Mouse (Mus musculus) gonadal fat pad, adult 2 months (tissue): ENCODE measurements around the gene Gtf2ird1. TPM values are rescaled to one million over a fixed set of nuclear protein-coding genes. Genes with fewer than 3 reads are reported as not detected.
"Not testable (repeated sequence)": the region's sequence is repeated elsewhere in the genome, so short reads cannot be mapped to it uniquely, and the experiment has no call there.

Experiments used
- DNase-seq: peaks from one replicate; pipeline ENCODE4 v3.0.0-alpha.2; 2012; ENCODE audit warnings: low read depth
- polyA plus RNA-seq: library from polyadenylated mRNA; depleted of rRNA; stranded (reverse); fragments of >200 nt; gene quantifications from 2 replicates; pipeline ENCODE4 v1.2.3, GENCODE M21; 2012

Gene Gtf2ird1
- polyA plus RNA-seq, 1 experiment: 55.4 TPM

- DNase-seq: no peak
Observed at GRCm38 (mm10) chr5:134344076-134344475, 112.4 kb downstream of the Gtf2ird1 start.

- DNase-seq: not testable (repeated sequence)
Observed at GRCm38 (mm10) chr5:134343530-134343929, 113.0 kb downstream of the Gtf2ird1 start.

- DNase-seq: no peak
Observed at GRCm38 (mm10) chr5:134342503-134343205, 113.9 kb downstream of the Gtf2ird1 start.

GRCm38 (mm10) chr5:134341721-134342120 lies 114.8 kb downstream of the Gtf2ird1 start:
- DNase-seq: no peak

GRCm38 (mm10) chr5:134341321-134341720 lies 115.2 kb downstream of the Gtf2ird1 start:
- DNase-seq: no peak

- no peak for DNase-seq
Observed at GRCm38 (mm10) chr5:134340101-134340522, 116.4 kb downstream of the Gtf2ird1 start.

GRCm38 (mm10) chr5:134337012-134337411 lies 119.5 kb downstream of the Gtf2ird1 start:
- not testable (repeated sequence) for DNase-seq

GRCm38 (mm10) chr5:134332743-134333142 lies 123.8 kb downstream of the Gtf2ird1 start:
- DNase-seq: peak; percentile 88

GRCm38 (mm10) chr5:134330082-134330481 lies 126.4 kb downstream of the Gtf2ird1 start:
- DNase-seq: no peak

- no peak for DNase-seq
Observed at GRCm38 (mm10) chr5:134329311-134329710, 127.2 kb downstream of the Gtf2ird1 start.

- DNase-seq: no peak
Observed at GRCm38 (mm10) chr5:134328482-134329001, 128.0 kb downstream of the Gtf2ird1 start.

GRCm38 (mm10) chr5:134325856-134326566 lies 130.5 kb downstream of the Gtf2ird1 start:
- DNase-seq: no peak

- no peak for DNase-seq
Observed at GRCm38 (mm10) chr5:134323869-134324268, 132.6 kb downstream of the Gtf2ird1 start.

- DNase-seq: no peak
Observed at GRCm38 (mm10) chr5:134323311-134323710, 133.2 kb downstream of the Gtf2ird1 start.

- no peak for DNase-seq
Observed at GRCm38 (mm10) chr5:134322355-134322754, 134.2 kb downstream of the Gtf2ird1 start.

GRCm38 (mm10) chr5:134321699-134322098 lies 134.8 kb downstream of the Gtf2ird1 start:
- no peak for DNase-seq

GRCm38 (mm10) chr5:134318903-134319302 lies 137.6 kb downstream of the Gtf2ird1 start:
- no peak for DNase-seq

- DNase-seq: no peak
Observed at GRCm38 (mm10) chr5:134316721-134317120, 139.8 kb downstream of the Gtf2ird1 start.

GRCm38 (mm10) chr5:134315623-134316350 lies 140.7 kb downstream of the Gtf2ird1 start:
- DNase-seq: peak; percentile 67

- DNase-seq: no peak
Observed at GRCm38 (mm10) chr5:134314688-134315622, 141.6 kb downstream of the Gtf2ird1 start, which contains the start of gene Gtf2i. Gene Gtf2i, minus strand, starts transcription at chr5:134314760.
